Mouse (Mus musculus): Measurements from ENCODE around the gene Srsf1. TPM values are rescaled to one million over a fixed set of nuclear protein-coding genes. Genes with fewer than 3 reads are reported as not detected.
A peak's percentile ranks its signal among the peaks of the same experiment; 100 is the strongest.

Gene Srsf1
- polyA plus RNA-seq, 1 experiment from 2014 or later: 500 TPM

DNA sequence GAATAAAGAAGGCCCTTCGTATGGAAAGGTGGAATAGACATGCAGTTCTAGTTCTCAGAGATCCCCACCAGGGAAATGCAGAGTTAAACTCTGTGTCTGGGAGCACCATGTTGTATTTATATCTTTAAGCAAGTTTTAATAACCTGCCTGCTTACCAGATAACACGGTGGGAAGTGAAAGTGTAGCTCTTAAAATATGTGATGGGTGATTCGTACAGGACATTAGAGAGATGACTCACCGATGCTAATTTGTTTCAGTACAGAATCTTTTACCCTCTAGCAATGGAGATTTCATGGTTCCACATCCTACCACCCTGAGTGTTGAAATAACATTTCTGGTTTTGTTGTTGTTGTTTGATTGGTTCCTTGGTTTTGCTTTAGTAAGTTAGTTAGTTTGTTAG lies 23.2 kb downstream of the Srsf1 start:
- H3K4me1 ChIP-seq (ENCODE audit: control insufficient read depth, insufficient read depth, low read length): peaks cover 14% of the 10 kb centered on the region
- no peak overlapping the region for H3K27ac ChIP-seq (replicated peaks; ENCODE audit: low read depth, low read length)

GRCm38 (mm10) chr11:88071113-88071512 lies 23.9 kb downstream of the Srsf1 start:
- no peaks in the 10 kb centered on the region for H3K9me3 ChIP-seq (ENCODE audit: control insufficient read depth, low read length)
- peaks cover 14% of the 10 kb centered on the region for H3K4me1 ChIP-seq (ENCODE audit: control insufficient read depth, insufficient read depth, low read length)
- DNase-seq (ENCODE audit: low spot score) (no peak), ATAC-seq (ENCODE audit: insufficient number of reproducible peaks, low FRiP score, low TSS enrichment, low read depth) (no peak)
- H3K9ac ChIP-seq (ENCODE audit: low read length): no peak overlapping the region
- 59% methylated on average over 5 of the region's 5 CpGs for WGBS
- no peak overlapping the region for H3K27ac ChIP-seq (replicated peaks; ENCODE audit: low read depth, low read length)
- H3K4me2 ChIP-seq (ENCODE audit: low read depth, severe bottlenecking): no peak overlapping the region
- no peak overlapping the region for H3K4me3 ChIP-seq (ENCODE audit: low read depth, low read length)
- no peaks in the 10 kb centered on the region for H3K27me3 ChIP-seq (ENCODE audit: control insufficient read depth, insufficient read depth, low read length)
- peaks cover 9% of the 10 kb centered on the region; the same call in 1 of the 2 replicates for H3K36me3 ChIP-seq (ENCODE audit: control insufficient read depth, insufficient read depth, low read length)

More for the DNA sequence above, 23.2 kb downstream of the Srsf1 start:
- Histone ChIP-seq H3K4me2 (ENCODE audit: low read depth, severe bottlenecking) (peak overlapping the region; percentile 74), H3K27me3 (ENCODE audit: control insufficient read depth, insufficient read depth, low read length) (no peaks in the 10 kb centered on the region), H3K36me3 (ENCODE audit: control insufficient read depth, insufficient read depth, low read length) (peaks cover 9% of the 10 kb centered on the region; the same call in 1 of the 2 replicates), H3K9ac (ENCODE audit: low read length) (no peak overlapping the region), H3K9me3 (ENCODE audit: control insufficient read depth, low read length) (no peaks in the 10 kb centered on the region), H3K4me3 (ENCODE audit: low read depth, low read length) (peak overlapping the region; percentile 98)
- ATAC-seq (ENCODE audit: insufficient number of reproducible peaks, low FRiP score, low TSS enrichment, low read depth) (no peak), DNase-seq (ENCODE audit: low spot score) (no peak)
- WGBS: 48% methylated on average over 4 of the region's 4 CpGs

- ATAC-seq (ENCODE audit: insufficient number of reproducible peaks, low FRiP score, low TSS enrichment, low read depth) (no peak), DNase-seq (ENCODE audit: low spot score) (no peak)
- Histone ChIP-seq H3K4me2 (ENCODE audit: low read depth, severe bottlenecking) (no peak overlapping the region), H3K9me3 (ENCODE audit: control insufficient read depth, low read length) (no peaks in the 10 kb centered on the region), H3K4me3 (ENCODE audit: low read depth, low read length) (no peak overlapping the region), H3K27me3 (ENCODE audit: control insufficient read depth, insufficient read depth, low read length) (no peaks in the 10 kb centered on the region), H3K9ac (ENCODE audit: low read length) (no peak overlapping the region), H3K27ac (replicated peaks; ENCODE audit: low read depth, low read length) (no peak overlapping the region), H3K4me1 (ENCODE audit: control insufficient read depth, insufficient read depth, low read length) (peaks cover 12% of the 10 kb centered on the region), H3K36me3 (ENCODE audit: control insufficient read depth, insufficient read depth, low read length) (peaks cover 15% of the 10 kb centered on the region)
- 89% methylated on average over 14 of the region's 14 CpGs for WGBS
These were observed 26.2 kb downstream of the Srsf1 start for GRCm38 (mm10) chr11:88073343-88073875.

GRCm38 (mm10) chr11:88075701-88076100 lies 28.5 kb downstream of the Srsf1 start:
- H3K4me2 ChIP-seq (ENCODE audit: low read depth, severe bottlenecking): no peak overlapping the region
- no peaks in the 10 kb centered on the region for H3K27me3 ChIP-seq (ENCODE audit: control insufficient read depth, insufficient read depth, low read length)
- 95% methylated on average over 1 of the region's 1 CpGs for WGBS
- no peak for ATAC-seq (ENCODE audit: insufficient number of reproducible peaks, low FRiP score, low TSS enrichment, low read depth)
- H3K4me3 ChIP-seq (ENCODE audit: low read depth, low read length): no peak overlapping the region
- H3K4me1 ChIP-seq (ENCODE audit: control insufficient read depth, insufficient read depth, low read length): peaks cover 6% of the 10 kb centered on the region
- no peak for DNase-seq (ENCODE audit: low spot score)
- no peaks in the 10 kb centered on the region for H3K9me3 ChIP-seq (ENCODE audit: control insufficient read depth, low read length)
- H3K27ac ChIP-seq (replicated peaks; ENCODE audit: low read depth, low read length): no peak overlapping the region
- peaks cover 20% of the 10 kb centered on the region for H3K36me3 ChIP-seq (ENCODE audit: control insufficient read depth, insufficient read depth, low read length)
- no peak overlapping the region for H3K9ac ChIP-seq (ENCODE audit: low read length)

GRCm38 (mm10) chr11:88076394-88076793 lies 29.2 kb downstream of the Srsf1 start:
- H3K4me2 ChIP-seq (ENCODE audit: low read depth, severe bottlenecking): no peak overlapping the region
- H3K4me3 ChIP-seq (ENCODE audit: low read depth, low read length): no peak overlapping the region
- H3K9ac ChIP-seq (ENCODE audit: low read length): no peak overlapping the region
- H3K27me3 ChIP-seq (ENCODE audit: control insufficient read depth, insufficient read depth, low read length): no peaks in the 10 kb centered on the region
- no peak overlapping the region for H3K27ac ChIP-seq (replicated peaks; ENCODE audit: low read depth, low read length)
- H3K36me3 ChIP-seq (ENCODE audit: control insufficient read depth, insufficient read depth, low read length): peaks cover 24% of the 10 kb centered on the region
- 91% methylated on average over 1 of the region's 1 CpGs for WGBS
- no peaks in the 10 kb centered on the region for H3K9me3 ChIP-seq (ENCODE audit: control insufficient read depth, low read length)
- no peak for ATAC-seq (ENCODE audit: insufficient number of reproducible peaks, low FRiP score, low TSS enrichment, low read depth)
- DNase-seq (ENCODE audit: low spot score): no peak
- H3K4me1 ChIP-seq (ENCODE audit: control insufficient read depth, insufficient read depth, low read length): peaks cover 6% of the 10 kb centered on the region

DNA sequence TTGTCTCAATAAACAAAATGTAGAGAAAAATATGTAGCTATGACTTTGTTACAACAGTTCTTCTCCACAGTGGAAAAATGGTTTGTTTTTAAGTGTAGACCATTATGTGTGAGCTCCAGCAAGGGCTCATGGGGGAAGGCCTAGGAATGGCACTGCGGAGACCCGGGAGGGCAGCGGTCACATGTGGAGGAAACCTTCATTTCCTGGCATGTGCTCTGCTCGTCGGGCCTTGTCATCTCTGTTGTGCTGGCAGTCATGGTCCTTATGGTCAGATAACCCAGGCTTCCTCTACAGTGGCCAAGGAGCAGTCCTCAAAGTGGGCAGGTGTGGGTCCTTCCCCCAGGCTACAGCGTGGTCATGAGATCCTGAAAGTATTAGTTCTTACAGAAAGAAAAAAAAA lies 36.5 kb downstream of the Srsf1 start:
- Histone ChIP-seq H3K9ac (ENCODE audit: low read length) (no peak overlapping the region), H3K27ac (replicated peaks; ENCODE audit: low read depth, low read length) (no peak overlapping the region), H3K4me3 (ENCODE audit: low read depth, low read length) (no peak overlapping the region), H3K4me1 (ENCODE audit: control insufficient read depth, insufficient read depth, low read length) (peaks cover 4% of the 10 kb centered on the region), H3K4me2 (ENCODE audit: low read depth, severe bottlenecking) (no peak overlapping the region), H3K36me3 (ENCODE audit: control insufficient read depth, insufficient read depth, low read length) (peaks cover 9% of the 10 kb centered on the region), H3K27me3 (ENCODE audit: control insufficient read depth, insufficient read depth, low read length) (no peaks in the 10 kb centered on the region), H3K9me3 (ENCODE audit: control insufficient read depth, low read length) (no peaks in the 10 kb centered on the region)
- ATAC-seq (ENCODE audit: insufficient number of reproducible peaks, low FRiP score, low TSS enrichment, low read depth) (no peak), DNase-seq (ENCODE audit: low spot score) (no peak)
- 76% methylated on average over 6 of the region's 6 CpGs for WGBS

- Histone ChIP-seq H3K27ac (replicated peaks; ENCODE audit: low read depth, low read length) (peak overlapping the region; percentile 32; the same call in 1 of the 2 replicates), H3K36me3 (ENCODE audit: control insufficient read depth, insufficient read depth, low read length) (no peaks in the 10 kb centered on the region), H3K9ac (ENCODE audit: low read length) (peak overlapping the region; percentile 39; the same call in 1 of the 2 replicates), H3K4me3 (ENCODE audit: low read depth, low read length) (peak overlapping the region; percentile 11; the same call in 1 of the 2 replicates), H3K4me1 (ENCODE audit: control insufficient read depth, insufficient read depth, low read length) (peaks cover 4% of the 10 kb centered on the region), H3K4me2 (ENCODE audit: low read depth, severe bottlenecking) (peak overlapping the region; percentile 57), H3K9me3 (ENCODE audit: control insufficient read depth, low read length) (no peaks in the 10 kb centered on the region), H3K27me3 (ENCODE audit: control insufficient read depth, insufficient read depth, low read length) (no peaks in the 10 kb centered on the region)
- DNase-seq (ENCODE audit: low spot score) (peak; percentile 95), ATAC-seq (ENCODE audit: insufficient number of reproducible peaks, low FRiP score, low TSS enrichment, low read depth) (peak; percentile 93)
- 9% methylated on average over 25 of the region's 25 CpGs for WGBS
These were observed 39.8 kb downstream of the Srsf1 start for GRCm38 (mm10) chr11:88086737-88087627.

- H3K27me3 ChIP-seq (ENCODE audit: control insufficient read depth, insufficient read depth, low read length): no peaks in the 10 kb centered on the region
- H3K4me1 ChIP-seq (ENCODE audit: control insufficient read depth, insufficient read depth, low read length): peaks cover 4% of the 10 kb centered on the region
- H3K9me3 ChIP-seq (ENCODE audit: control insufficient read depth, low read length): no peaks in the 10 kb centered on the region
- no peak for ATAC-seq (ENCODE audit: insufficient number of reproducible peaks, low FRiP score, low TSS enrichment, low read depth)
- no peak overlapping the region for H3K9ac ChIP-seq (ENCODE audit: low read length)
- DNase-seq (ENCODE audit: low spot score): no peak
- no peak overlapping the region for H3K27ac ChIP-seq (replicated peaks; ENCODE audit: low read depth, low read length)
- H3K4me3 ChIP-seq (ENCODE audit: low read depth, low read length): no peak overlapping the region
- no peak overlapping the region for H3K4me2 ChIP-seq (ENCODE audit: low read depth, severe bottlenecking)
- no peaks in the 10 kb centered on the region for H3K36me3 ChIP-seq (ENCODE audit: control insufficient read depth, insufficient read depth, low read length)
- 60% methylated on average over 5 of the region's 5 CpGs for WGBS
These were observed 42.0 kb downstream of the Srsf1 start for GRCm38 (mm10) chr11:88089150-88089549.

All from limb, embryonic 11.5 days (tissue).